Mouse (Mus musculus) ES-Bruce4 (cell line): ENCODE measurements around the gene Trim46. TPM values are rescaled to one million over a fixed set of nuclear protein-coding genes. Genes with fewer than 3 reads are reported as not detected.

ENCODE experiments used
- H3K27ac ChIP-seq: 2 replicates; pipeline ENCODE4 v1.5.1; 2012; ENCODE audit warnings: low read length, inconsistent platforms; ENCODE audit not compliant: insufficient read depth
- H3K27me3 ChIP-seq: 2 replicates; pipeline ENCODE4 v1.6.1; 2012; ENCODE audit warnings: mild to moderate bottlenecking, low read length, inconsistent platforms; ENCODE audit not compliant: control insufficient read depth, poor library complexity, insufficient read depth, severe bottlenecking
- H3K36me3 ChIP-seq: 2 replicates; pipeline ENCODE4 v1.6.1; 2012; ENCODE audit warnings: inconsistent platforms, mild to moderate bottlenecking, low read length, moderate library complexity; ENCODE audit not compliant: control insufficient read depth, poor library complexity, insufficient read depth, severe bottlenecking
- H3K4me1 ChIP-seq: one replicate; pipeline ENCODE4 v1.8.1; 2011; ENCODE audit warnings: low read length; ENCODE audit not compliant: control insufficient read depth, insufficient read depth
- H3K4me3 ChIP-seq: 2 replicates; pipeline ENCODE4 v1.5.1; 2011; ENCODE audit warnings: low read depth, mild to moderate bottlenecking, low read length
- H3K9ac ChIP-seq: 2 replicates; pipeline ENCODE4 v1.6.1; 2012; ENCODE audit warnings: low read depth, mild to moderate bottlenecking, inconsistent platforms; ENCODE audit not compliant: poor library complexity, severe bottlenecking
- H3K9me3 ChIP-seq: replicated peaks from 2 replicates; pipeline ENCODE4 v1.6.1; 2012; ENCODE audit warnings: mild to moderate bottlenecking, low read length, inconsistent platforms; ENCODE audit not compliant: control insufficient read depth, poor library complexity, insufficient read depth, severe bottlenecking
- CTCF ChIP-seq: IDR thresholded peaks from one replicate; pipeline ENCODE4 v1.8.1; 2011; ENCODE audit warnings: low read depth, low read length
- EP300 ChIP-seq: IDR thresholded peaks from 2 replicates; pipeline ENCODE4 v1.6.1; 2011; ENCODE audit warnings: low read depth, low read length; ENCODE audit not compliant: insufficient read depth
- POLR2A ChIP-seq: IDR thresholded peaks from one replicate; pipeline ENCODE4 v1.8.1; 2011; ENCODE audit warnings: low read length; ENCODE audit not compliant: insufficient read depth
- polyA plus RNA-seq: library from polyadenylated mRNA; stranded (reverse); fragments of >200 nt; gene quantifications from 2 replicates; pipeline ENCODE4 v1.2.4, GENCODE M21; 2011; ENCODE audit warnings: low read depth; ENCODE audit not compliant: missing spikeins, insufficient read depth, insufficient read length

Trim46 gene
- polyA plus RNA-seq, 1 experiment, result 5.7 TPM

DNA sequence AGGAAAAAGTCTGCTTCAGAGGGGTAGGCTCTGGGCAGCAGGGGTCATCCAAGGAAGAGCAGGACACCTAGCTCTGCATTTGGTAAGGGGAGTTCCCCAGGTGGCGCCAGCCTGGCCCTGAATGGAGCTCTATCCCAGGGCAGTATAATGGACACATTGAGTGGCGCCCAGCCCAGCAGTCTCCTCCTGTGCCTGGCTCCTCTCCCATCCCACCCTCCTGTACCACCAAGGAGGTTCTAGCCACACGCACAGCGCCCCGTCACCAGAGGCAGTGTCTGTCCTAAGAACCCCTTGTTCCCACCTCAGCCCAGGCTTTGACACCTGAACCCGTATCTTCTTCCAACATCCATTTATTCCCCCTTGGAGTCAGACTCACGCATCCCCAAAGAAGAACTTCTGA, 36.4 kb downstream of the Trim46 start:
- H3K9ac ChIP-seq, result no peak overlapping the region
- no peak overlapping the region for H3K27ac ChIP-seq
- no peak overlapping the region for H3K4me3 ChIP-seq
- peaks cover 15% of the 10 kb centered on the region for H3K36me3 ChIP-seq
- H3K4me1 ChIP-seq, result no peaks in the 10 kb centered on the region
- H3K9me3 ChIP-seq, result no peaks in the 10 kb centered on the region
- TF ChIP-seq EP300 (no peak), CTCF (no peak), POLR2A (no peak)
- H3K27me3 ChIP-seq, result no peaks in the 10 kb centered on the region

DNA sequence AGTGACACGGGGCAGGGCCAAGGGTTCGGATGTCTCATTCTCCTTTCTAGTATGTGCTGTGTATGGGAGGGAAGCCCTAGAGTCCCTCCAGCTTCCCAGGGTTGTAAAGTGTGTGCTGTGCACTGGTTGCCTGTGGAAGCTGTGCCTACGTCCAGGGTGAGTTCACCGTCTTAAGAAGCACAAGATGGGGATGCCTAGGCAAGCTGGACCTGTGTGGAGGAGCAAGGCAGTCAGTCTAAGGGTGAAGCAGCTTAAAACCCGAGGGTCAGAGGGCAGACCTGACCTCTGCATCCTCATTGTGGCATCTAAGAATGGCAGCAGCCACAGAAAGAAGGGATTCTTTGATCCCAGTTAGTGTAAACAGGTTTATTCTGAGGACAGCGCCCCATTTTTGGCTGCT, 37.4 kb downstream of the Trim46 start:
- Histone ChIP-seq H3K27me3 (no peaks in the 10 kb centered on the region), H3K27ac (no peak overlapping the region), H3K9me3 (no peaks in the 10 kb centered on the region), H3K36me3 (peaks cover 18% of the 10 kb centered on the region), H3K4me1 (no peaks in the 10 kb centered on the region), H3K4me3 (no peak overlapping the region), H3K9ac (no peak overlapping the region)
- no peak for TF ChIP-seq EP300
- TF ChIP-seq CTCF, result no peak
- TF ChIP-seq POLR2A, result no peak

DNA sequence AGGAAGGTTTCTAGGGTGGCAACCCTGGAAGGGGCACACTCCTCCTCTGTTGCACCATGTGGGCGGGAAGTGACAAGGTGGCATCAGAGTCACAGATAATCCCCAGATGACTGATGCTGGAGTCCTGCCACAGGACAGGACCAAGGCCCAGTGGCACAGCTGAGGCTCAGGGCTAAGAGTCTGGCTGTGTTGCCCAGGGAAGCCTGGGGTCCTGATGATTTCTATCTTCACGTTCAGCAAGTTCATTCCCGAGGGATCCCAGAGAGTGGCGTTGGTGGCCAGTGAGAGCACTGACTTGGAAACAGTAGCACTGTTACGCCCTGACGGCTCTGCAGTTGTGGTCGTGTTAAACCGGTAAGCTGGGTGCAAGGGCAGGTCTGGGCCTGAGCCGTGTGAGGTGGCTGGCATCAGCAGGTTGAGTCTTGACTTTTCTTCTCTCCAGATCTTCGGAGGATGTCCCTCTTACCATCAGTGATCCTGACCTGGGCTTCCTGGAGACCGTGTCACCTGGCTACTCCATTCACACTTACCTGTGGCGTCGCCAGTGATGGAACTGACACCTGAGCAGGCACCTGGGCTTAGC, 37.9 kb downstream of the Trim46 start:
- Histone ChIP-seq H3K27ac (no peak overlapping the region), H3K9ac (no peak overlapping the region), H3K36me3 (peaks cover 18% of the 10 kb centered on the region), H3K4me1 (no peaks in the 10 kb centered on the region), H3K4me3 (no peak overlapping the region), H3K27me3 (no peaks in the 10 kb centered on the region), H3K9me3 (no peaks in the 10 kb centered on the region)
- TF ChIP-seq CTCF (no peak), EP300 (no peak), POLR2A (no peak)

DNA sequence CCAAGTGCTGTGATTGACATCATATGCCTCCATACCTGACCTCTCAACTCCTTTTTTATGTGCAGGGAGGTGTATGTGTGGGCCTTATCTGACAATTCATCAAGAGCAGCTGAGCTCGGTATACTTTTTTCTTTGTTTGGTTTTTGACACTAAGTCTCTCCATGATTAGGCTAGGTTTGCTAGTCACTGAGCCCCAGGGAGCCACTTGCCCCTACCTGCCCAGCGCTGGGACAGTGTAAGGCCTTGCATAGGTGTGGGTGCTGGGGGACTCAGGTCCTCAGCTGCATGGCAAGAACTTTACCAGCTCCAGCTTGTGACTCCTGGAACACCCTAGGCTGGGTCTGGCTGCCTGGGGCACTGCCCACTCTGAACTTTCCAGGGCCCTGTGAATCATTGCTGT, 39.4 kb downstream of the Trim46 start:
- no peak overlapping the region for H3K9ac ChIP-seq
- no peak overlapping the region for H3K4me3 ChIP-seq
- no peaks in the 10 kb centered on the region for H3K9me3 ChIP-seq
- peaks cover 18% of the 10 kb centered on the region for H3K36me3 ChIP-seq
- no peak overlapping the region for H3K27ac ChIP-seq
- H3K4me1 ChIP-seq, result no peaks in the 10 kb centered on the region
- no peaks in the 10 kb centered on the region for H3K27me3 ChIP-seq
- TF ChIP-seq CTCF (no peak), POLR2A (no peak), EP300 (no peak)

DNA sequence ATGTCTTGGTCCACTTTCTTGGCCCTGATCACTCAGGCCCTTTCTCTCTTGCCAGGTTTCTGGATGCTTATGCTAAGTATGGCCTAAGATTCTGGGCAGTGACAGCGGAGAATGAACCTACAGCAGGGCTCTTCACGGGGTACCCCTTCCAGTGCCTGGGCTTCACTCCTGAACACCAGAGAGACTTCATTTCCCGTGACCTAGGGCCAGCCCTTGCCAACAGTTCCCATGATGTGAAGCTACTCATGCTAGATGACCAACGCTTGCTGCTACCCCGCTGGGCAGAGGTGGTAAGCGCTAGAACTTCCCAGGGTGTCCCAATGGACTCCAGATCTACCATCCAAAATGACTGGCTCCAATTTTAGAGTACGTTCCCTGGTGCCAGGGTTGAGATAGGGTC, 40.0 kb downstream of the Trim46 start:
- Histone ChIP-seq H3K4me1 (no peaks in the 10 kb centered on the region), H3K27ac (no peak overlapping the region), H3K27me3 (no peaks in the 10 kb centered on the region), H3K4me3 (no peak overlapping the region), H3K36me3 (peaks cover 18% of the 10 kb centered on the region), H3K9me3 (no peaks in the 10 kb centered on the region), H3K9ac (no peak overlapping the region)
- TF ChIP-seq CTCF (no peak), POLR2A (no peak), EP300 (no peak)

DNA sequence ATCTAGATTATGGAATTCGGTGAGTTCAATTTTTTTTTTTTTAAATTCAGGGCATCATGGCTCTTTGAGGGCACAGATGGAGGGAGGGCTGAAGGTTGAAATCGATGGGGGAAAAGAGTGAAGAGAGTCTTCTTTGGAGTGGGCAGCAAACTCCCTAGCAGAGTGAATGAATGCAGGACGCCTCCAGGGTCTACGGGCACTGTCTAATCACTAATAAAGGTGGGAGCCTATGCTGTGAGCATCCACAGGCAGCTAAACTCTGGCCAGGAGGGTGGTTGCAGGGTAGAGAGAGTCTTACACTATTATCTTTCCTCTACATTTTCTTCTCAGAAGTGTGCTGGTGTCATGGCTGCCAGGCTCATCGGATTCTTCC, 43.0 kb downstream of the Trim46 start:
- Histone ChIP-seq H3K4me3 (peak overlapping the region; percentile 92), H3K27ac (no peak overlapping the region), H3K9ac (peak overlapping the region; percentile 59), H3K9me3 (no peaks in the 10 kb centered on the region), H3K27me3 (no peaks in the 10 kb centered on the region; the same call in 1 of the 2 replicates), H3K36me3 (peaks cover 10% of the 10 kb centered on the region), H3K4me1 (no peaks in the 10 kb centered on the region)
- TF ChIP-seq EP300 (no peak), POLR2A (no peak), CTCF (no peak)
